Mouse (Mus musculus) forebrain, embryonic 10.5 days (tissue): ENCODE measurements around the gene Katnbl1. TPM values are rescaled to one million over a fixed set of nuclear protein-coding genes. Genes with fewer than 3 reads are reported as not detected.

Experiments used
- DNase-seq: peaks from one replicate; pipeline ENCODE4 v3.0.0-alpha.2; 2017; ENCODE audit warnings: low spot score; ENCODE audit errors: extremely low spot score
- H3K27ac ChIP-seq: fragments of 300-500 bp; sonication (generic); 2 replicates; pipeline ENCODE4 v1.5.1; 2016; ENCODE audit warnings: mild to moderate bottlenecking
- H3K27me3 ChIP-seq: fragments of 300-500 bp; sonication (generic); 2 replicates; pipeline ENCODE4 v1.6.1; 2016; ENCODE audit warnings: mild to moderate bottlenecking; ENCODE audit not compliant: poor library complexity, severe bottlenecking
- H3K36me3 ChIP-seq: fragments of 300-500 bp; sonication (generic); replicated peaks from 2 replicates; pipeline ENCODE4 v1.6.1; 2016; ENCODE audit warnings: mild to moderate bottlenecking, moderate library complexity
- H3K4me1 ChIP-seq: fragments of 300-500 bp; sonication (generic); 2 replicates; pipeline ENCODE4 v1.6.1; 2016
- H3K4me3 ChIP-seq: fragments of 300-500 bp; sonication (generic); 2 replicates; pipeline ENCODE4 v1.5.1; 2016; ENCODE audit warnings: mild to moderate bottlenecking, moderate library complexity
- H3K9me3 ChIP-seq: fragments of 300-500 bp; sonication (generic); 2 replicates; pipeline ENCODE4 v1.6.1; 2016; ENCODE audit warnings: mild to moderate bottlenecking, moderate library complexity
- WGBS: fragments of 180-500 bp; shearing (Covaris S2); methylation state at CpG from one replicate; pipeline ENCODE4 v1.1.7; 2016; 5-methylcytosine and 5-hydroxymethylcytosine counted together
- polyA plus RNA-seq: library from polyadenylated mRNA; unstranded; fragments of >200 nt; fragmentation: Nextera tagmentation; extraction: Ambion mirVana; gene quantifications from 2 replicates; pipeline ENCODE4 v1.2.1, GENCODE M21; 2016

Katnbl1 gene
- polyA plus RNA-seq: 43.0 and 44.7 TPM in 2 replicates

DNA sequence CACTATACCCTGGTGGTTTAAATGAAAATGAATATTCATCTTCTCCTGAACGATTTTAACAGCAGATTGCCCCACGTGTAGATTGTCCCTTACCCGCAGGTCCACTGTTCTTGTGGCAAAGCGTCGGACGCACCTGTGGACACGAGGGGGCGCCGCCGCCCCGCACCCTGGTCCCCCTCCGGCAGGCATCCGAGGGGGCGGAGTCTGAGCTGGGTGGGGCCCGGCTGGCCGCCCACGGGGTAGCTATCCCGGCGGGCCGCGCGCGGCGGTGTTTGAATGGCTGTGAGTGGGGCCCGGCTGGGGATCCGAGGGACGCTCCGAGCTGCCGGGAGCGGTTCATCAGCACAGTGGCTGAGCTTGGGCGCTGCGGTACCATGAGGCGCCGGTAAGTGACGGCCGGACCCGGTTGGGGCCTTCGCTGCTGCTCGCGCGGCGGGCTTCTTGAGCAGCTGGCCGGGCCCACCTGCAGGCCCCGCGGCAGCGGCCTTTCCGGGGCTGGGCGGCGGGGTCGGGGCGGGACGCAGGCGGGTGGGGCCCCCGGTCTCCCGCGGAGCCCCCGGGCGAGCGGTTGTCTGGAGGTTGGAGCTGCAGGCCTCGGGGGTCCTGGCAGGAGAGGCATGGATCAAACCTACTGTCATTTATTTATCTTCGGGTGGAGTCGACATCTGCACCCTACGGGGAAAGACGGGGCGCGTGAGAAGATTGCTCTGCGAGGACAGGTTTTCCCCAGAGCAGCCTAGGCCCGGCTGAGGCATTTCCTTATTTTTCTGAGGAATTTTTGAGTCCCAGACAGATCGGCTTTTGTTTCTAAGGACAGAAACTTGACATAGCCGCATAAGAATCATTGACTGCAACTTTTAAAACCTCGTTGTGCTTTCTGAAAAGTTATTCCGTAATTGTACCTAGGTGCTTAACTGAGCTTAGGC lies at the start of gene Katnbl1:
Gene Katnbl1 (plus strand): TSS at position 239 of the 926 bp plus-strand sequence.
- Histone ChIP-seq H3K27me3 (0 out of 2 replicates have a peak, but pooled peaks cover 3% of the 10 kb centered on the region), H3K27ac (peak within 1 kb of the TSS; percentile 98), H3K4me1 (peaks cover 15% of the 10 kb centered on the region), H3K9me3 (no peaks in the 10 kb centered on the region), H3K36me3 (peaks cover 9% of the 10 kb centered on the region), H3K4me3 (peak within 1 kb of the TSS; percentile 94)
- under 1% methylated on average over 72 of the region's 72 CpGs for WGBS
- peak; percentile 89 for DNase-seq

DNA sequence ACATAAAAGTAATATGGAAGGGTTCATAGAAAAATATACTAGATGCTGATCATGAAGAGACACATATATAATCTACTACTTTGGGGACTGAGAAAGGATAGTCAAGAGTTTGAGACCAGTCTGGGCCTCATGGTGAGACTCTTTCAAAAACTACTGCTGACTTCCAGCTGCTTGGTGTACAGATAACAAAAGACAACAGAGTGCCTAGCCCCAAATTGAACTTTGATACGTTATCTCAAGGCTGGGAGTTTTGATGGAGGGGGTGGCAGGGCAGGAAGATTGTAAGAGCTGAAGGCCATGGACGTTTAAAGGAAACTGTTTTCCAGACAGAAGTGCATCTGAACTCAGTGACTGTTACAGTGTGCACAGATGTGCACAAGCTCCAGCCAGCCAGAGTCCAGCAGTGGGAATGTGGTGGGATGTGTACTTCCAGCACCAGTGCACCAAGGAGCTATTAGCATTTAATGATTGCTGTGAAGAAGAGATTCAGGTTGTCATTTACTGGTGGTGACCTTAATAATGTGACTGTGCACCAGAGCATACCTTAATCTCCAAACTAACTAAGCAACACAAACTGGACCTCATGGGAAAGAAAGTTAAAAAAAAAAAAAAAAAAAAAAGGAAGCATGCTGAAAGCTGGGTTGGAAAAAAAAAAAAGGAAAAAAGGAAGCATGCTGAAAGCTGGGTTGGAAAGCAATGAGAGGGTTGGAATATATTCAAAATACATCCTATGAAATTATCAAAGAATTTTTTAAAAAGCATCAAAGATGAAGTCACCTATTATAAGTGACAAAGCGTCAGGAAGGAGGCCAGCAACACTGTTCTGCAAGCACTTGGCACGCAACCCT lies 46.7 kb upstream of the Katnbl1 start:
- H3K36me3 ChIP-seq: peaks cover 13% of the 10 kb centered on the region
- H3K27me3 ChIP-seq: no peaks in the 10 kb centered on the region
- WGBS: 79% methylated on average over 4 of the region's 4 CpGs
- DNase-seq: no peak
- no peak overlapping the region for H3K4me3 ChIP-seq
- no peaks in the 10 kb centered on the region for H3K9me3 ChIP-seq
- H3K27ac ChIP-seq: no peak overlapping the region
- no peaks in the 10 kb centered on the region for H3K4me1 ChIP-seq

DNA sequence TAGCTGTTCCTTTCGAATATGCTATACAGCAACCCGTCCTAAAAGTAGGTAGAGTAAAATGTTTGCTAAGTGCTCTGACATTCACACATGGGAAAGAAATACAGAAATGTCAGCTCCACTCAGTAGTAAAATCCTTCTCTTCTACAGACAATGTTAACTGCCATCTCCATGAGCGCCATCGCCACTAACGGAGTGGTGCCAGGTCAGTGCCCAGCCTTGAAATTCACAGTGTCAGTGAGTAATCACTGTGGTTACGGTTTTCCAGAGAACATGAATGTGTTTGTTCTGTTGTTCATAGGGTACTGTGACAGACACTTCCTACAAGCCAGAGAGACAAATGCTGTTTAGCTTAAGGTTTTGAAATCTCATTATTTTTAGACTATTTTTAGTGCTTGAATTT lies 41.8 kb upstream of the Katnbl1 start:
- peaks cover 31% of the 10 kb centered on the region for H3K36me3 ChIP-seq
- H3K4me3 ChIP-seq: no peak overlapping the region
- no peaks in the 10 kb centered on the region for H3K4me1 ChIP-seq
- no peak for DNase-seq
- no peaks in the 10 kb centered on the region for H3K9me3 ChIP-seq
- H3K27me3 ChIP-seq: no peaks in the 10 kb centered on the region
- WGBS: 95% methylated on average over 6 of the region's 6 CpGs
- no peak overlapping the region for H3K27ac ChIP-seq

DNA sequence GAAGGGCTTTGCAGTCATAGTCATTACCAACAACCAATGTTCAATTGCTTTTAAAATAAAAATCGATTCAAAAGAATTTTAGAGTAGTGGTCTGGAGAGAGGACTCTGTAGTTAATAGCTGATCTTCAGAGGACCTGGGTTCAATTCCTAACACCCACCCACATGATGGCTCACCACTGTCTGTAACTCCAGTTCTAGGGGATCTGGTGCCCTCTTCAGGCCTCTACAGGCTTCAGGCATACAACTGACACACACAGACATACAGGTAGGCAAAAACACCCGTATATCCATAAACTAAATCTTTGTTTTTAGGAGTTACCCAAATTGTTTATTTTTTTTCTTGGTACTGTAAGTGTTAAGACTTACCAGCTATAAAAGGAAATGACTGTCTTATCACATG lies 39.3 kb upstream of the Katnbl1 start:
- peaks cover 28% of the 10 kb centered on the region for H3K36me3 ChIP-seq
- no peak for DNase-seq
- 83% methylated on average over 2 of the region's 2 CpGs for WGBS

DNA sequence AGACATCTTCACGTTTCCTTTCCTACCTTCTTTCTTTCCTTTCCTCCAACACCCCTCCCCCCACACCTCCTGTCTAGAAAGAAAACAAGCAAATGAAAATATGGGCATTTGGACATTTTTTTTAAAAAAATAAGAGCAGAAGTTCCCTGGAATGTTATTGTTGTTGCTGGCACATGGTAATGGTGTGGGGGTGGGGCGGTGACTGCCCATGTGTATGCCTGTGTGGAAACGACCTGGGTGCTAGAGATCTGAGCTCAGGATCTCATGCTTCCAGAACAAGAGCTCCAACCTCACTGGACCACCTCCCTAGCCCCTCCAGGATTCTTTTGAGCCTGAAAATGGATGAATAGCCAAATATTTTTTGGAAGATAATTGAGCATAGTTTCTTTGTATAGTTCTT lies 37.9 kb upstream of the Katnbl1 start:
- no peaks in the 10 kb centered on the region for H3K4me1 ChIP-seq
- 76% methylated on average over 3 of the region's 3 CpGs for WGBS
- no peaks in the 10 kb centered on the region for H3K9me3 ChIP-seq
- H3K27me3 ChIP-seq: no peaks in the 10 kb centered on the region
- H3K36me3 ChIP-seq: peaks cover 24% of the 10 kb centered on the region
- H3K4me3 ChIP-seq: no peak overlapping the region
- no peak for DNase-seq
- H3K27ac ChIP-seq: no peak overlapping the region

More for the DNA sequence above, 39.3 kb upstream of the Katnbl1 start:
- H3K4me1 ChIP-seq: no peaks in the 10 kb centered on the region
- no peak overlapping the region for H3K4me3 ChIP-seq
- H3K9me3 ChIP-seq: no peaks in the 10 kb centered on the region
- no peaks in the 10 kb centered on the region for H3K27me3 ChIP-seq
- H3K27ac ChIP-seq: no peak overlapping the region

DNA sequence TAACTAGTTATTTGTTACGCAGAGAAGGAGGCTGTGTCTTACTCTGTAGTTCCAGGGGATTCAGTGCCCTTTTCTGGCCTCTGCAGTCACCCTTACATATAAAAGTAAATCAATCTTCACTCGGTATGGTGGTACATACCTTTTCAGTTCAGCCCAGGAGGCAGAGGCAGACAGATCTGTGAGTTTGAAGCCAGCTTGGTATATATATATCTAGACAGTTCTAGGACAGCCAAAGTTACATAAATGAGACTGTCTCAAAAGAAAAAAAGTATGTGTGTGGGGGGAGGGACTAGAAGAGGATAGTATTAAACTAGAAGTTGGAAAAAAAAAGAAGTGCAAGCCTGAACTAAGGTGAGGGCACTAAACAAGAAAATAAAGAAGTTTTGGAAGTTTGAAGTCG lies 30.8 kb upstream of the Katnbl1 start:
- H3K27ac ChIP-seq: no peak overlapping the region
- DNase-seq: no peak
- peaks cover 18% of the 10 kb centered on the region for H3K36me3 ChIP-seq
- H3K4me3 ChIP-seq: no peak overlapping the region
- 88% methylated on average over 3 of the region's 3 CpGs for WGBS
- H3K9me3 ChIP-seq: no peaks in the 10 kb centered on the region
- H3K4me1 ChIP-seq: no peaks in the 10 kb centered on the region
- no peaks in the 10 kb centered on the region for H3K27me3 ChIP-seq

DNA sequence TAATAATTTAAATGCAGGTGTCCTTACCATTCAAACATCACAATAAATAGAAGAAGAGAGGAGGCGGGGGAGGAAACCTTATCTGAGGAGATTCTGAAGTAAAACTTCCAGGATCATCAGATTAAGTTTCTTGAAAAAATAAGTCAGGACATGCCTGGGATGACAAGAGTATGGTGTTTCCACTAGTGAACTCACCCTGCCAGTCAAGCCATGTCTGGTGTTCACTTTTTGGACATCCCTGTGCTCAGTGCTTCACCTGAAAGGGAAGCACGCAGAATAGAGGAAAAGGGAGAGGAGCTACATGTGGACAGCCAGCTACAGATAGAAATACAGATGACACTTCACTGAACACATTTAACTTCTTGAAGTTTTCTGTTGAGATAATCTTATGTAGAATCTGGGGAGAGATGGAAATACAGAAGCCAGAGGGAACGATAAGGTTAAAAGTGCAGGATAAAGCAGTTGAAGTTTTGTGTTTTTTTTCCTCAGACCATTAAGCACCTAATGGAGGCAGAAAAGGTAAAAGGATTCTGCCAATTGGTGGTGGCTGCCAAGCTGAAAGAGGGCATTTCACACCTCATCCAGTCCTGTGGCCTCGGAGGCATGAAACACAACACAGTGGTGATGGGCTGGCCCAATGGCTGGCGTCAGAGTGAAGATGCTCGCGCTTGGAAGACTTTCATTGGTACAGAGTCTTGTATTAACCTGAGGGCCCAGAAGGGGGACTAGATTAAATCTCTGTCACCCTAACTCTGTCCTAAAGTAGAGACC lies 25.1 kb upstream of the Katnbl1 start:
- Histone ChIP-seq H3K9me3 (no peaks in the 10 kb centered on the region), H3K27me3 (no peaks in the 10 kb centered on the region), H3K4me3 (no peak overlapping the region), H3K4me1 (no peaks in the 10 kb centered on the region), H3K27ac (no peak overlapping the region), H3K36me3 (peaks cover 48% of the 10 kb centered on the region)
- no peak for DNase-seq
- WGBS: 93% methylated on average over 7 of the region's 7 CpGs

DNA sequence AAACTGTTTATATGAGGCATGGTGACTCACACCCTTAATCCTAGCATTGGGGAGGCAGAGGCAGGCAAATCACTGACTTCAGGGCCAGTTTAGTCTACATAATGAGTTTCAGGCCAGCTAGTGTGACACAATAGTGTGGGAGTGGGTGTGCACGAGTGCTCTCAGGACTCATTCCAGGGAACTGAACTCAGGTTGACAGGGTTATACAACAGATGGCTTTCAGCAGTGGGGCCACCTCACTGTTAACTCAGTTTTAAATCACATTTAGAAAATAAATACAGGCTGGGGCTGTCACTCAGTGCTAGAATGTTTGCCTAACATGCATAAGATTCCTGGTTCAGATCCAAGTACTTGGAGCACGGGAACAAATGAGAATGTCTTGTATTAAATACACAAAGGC lies 19.4 kb upstream of the Katnbl1 start:
- DNase-seq: no peak
- Histone ChIP-seq H3K9me3 (no peaks in the 10 kb centered on the region), H3K27ac (no peak overlapping the region), H3K27me3 (no peaks in the 10 kb centered on the region), H3K4me3 (no peak overlapping the region), H3K36me3 (peaks cover 85% of the 10 kb centered on the region), H3K4me1 (no peaks in the 10 kb centered on the region)
- WGBS: 91% methylated on average over 2 of the region's 2 CpGs

DNA sequence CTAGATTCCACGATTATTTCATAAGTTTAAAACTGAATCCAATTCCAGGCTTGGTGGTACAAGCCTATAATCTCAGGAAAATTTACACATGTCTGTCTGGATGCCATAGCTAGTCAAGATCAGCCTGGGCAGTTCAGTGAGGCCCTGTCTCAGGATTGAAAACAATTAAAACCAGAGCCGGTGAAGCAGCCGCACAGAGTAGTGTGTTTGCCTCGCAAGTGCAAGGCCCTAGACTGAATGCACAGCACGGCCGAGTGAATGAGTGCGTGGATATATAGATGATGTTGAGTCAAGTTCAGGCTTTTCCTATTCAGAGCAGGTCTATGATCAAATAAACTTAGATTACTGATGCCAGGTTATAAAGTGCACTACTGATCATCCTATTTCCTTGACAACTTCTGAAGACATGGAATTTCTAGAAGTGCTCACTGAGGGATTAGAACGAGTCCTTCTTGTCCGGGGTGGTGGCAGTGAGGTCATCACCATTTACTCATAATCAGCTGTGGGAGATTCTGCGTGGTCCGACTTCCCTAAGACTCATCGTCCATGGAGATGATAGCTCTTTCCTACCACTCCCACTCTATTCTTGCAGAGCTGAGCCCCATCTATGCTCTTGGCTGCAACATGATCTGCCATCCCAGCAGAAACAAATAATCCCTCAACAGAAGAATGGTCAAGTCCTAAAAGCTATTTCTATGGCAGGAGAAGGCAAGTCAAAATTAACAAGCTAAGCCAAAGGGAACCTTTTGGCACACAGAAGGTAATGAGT lies 18.8 kb upstream of the Katnbl1 start:
- Histone ChIP-seq H3K4me1 (no peaks in the 10 kb centered on the region), H3K4me3 (no peak overlapping the region), H3K36me3 (peaks cover 90% of the 10 kb centered on the region), H3K9me3 (no peaks in the 10 kb centered on the region), H3K27ac (no peak overlapping the region), H3K27me3 (no peaks in the 10 kb centered on the region)
- no peak for DNase-seq
- WGBS: 90% methylated on average over 12 of the region's 12 CpGs

DNA sequence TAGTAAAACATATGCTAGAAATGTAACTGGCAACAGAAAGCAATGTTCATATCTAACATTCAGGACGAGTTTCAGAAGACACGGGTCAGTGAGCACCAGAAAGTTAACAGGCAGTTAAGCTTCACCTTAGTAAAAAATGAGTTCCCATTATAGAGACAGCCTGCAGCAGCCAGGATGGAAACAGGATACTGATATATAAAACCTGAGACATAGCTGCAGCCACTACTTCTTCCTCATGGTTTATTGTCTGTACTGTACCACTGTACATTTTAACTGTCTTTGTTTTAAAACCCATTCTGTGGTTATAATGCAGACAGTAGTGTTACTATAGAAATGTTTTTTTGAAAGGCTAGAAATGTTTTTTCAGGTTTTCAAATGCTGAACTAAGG lies 18.2 kb upstream of the Katnbl1 start:
- Histone ChIP-seq H3K36me3 (peaks cover 95% of the 10 kb centered on the region), H3K4me1 (no peaks in the 10 kb centered on the region), H3K4me3 (no peak overlapping the region), H3K27ac (no peak overlapping the region), H3K9me3 (no peaks in the 10 kb centered on the region), H3K27me3 (no peaks in the 10 kb centered on the region)
- WGBS: 89% methylated on average over 2 of the region's 2 CpGs
- DNase-seq: no peak

DNA sequence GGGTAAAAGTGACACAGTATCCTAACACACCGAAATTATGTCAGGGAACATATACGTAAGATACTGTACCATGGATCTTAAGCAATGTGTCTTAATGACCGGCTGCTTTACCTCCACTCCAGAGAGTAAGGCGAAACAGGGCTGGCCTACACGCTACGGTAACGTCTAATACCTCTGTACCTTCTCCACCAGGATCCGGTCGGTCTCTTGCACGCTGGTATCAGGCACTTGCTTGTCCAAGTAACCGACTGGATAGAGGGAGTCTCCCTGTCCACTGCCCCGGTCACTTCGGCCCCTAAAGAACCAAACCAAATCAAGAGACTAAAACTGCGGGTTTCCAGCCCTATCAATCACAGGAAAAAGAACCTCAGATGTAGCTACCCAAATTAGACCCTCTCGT lies 11.8 kb upstream of the Katnbl1 start:
- Histone ChIP-seq H3K27ac (peak overlapping the region; percentile 88), H3K27me3 (no peaks in the 10 kb centered on the region), H3K36me3 (peaks cover 32% of the 10 kb centered on the region), H3K4me1 (peaks cover 19% of the 10 kb centered on the region), H3K4me3 (peak overlapping the region; percentile 88), H3K9me3 (no peaks in the 10 kb centered on the region)
- peak; percentile 17 for DNase-seq
- WGBS: 22% methylated on average over 15 of the region's 15 CpGs
